Mouse (Mus musculus) forebrain, postnatal 0 days (tissue): Measurements from ENCODE around the gene Nppa. TPM values are rescaled to one million over a fixed set of nuclear protein-coding genes. Genes with fewer than 3 reads are reported as not detected.

Experiments used
- ATAC-seq: fragments of 200-750 bp; cut with Nextera tagmentation; 2 replicates; pipeline ENCODE4 v1.8.0; 2017; ENCODE audit warnings: mild to moderate bottlenecking, moderate library complexity
- DNase-seq: peaks from one replicate; pipeline ENCODE4 v3.0.0-alpha.2; 2015
- H3K27ac ChIP-seq: fragments of 300-500 bp; sonication (generic); 2 replicates; pipeline ENCODE4 v1.5.1; 2014; ENCODE audit warnings: low read depth, mild to moderate bottlenecking, antibody characterized with exemption, low read length, moderate library complexity, mixed read lengths
- H3K27me3 ChIP-seq: fragments of 300-500 bp; sonication (generic); 2 replicates; pipeline ENCODE4 v1.6.1; 2014; ENCODE audit warnings: mild to moderate bottlenecking, low read length, mixed read lengths; ENCODE audit not compliant: insufficient read depth
- H3K36me3 ChIP-seq: fragments of 300-500 bp; sonication (generic); 2 replicates; pipeline ENCODE4 v1.6.1; 2014; ENCODE audit warnings: mild to moderate bottlenecking, moderate library complexity; ENCODE audit not compliant: insufficient read depth
- H3K4me1 ChIP-seq: fragments of 300-500 bp; sonication (generic); 2 replicates; pipeline ENCODE4 v1.6.1; 2014; ENCODE audit warnings: antibody characterized with exemption; ENCODE audit not compliant: insufficient read depth
- H3K4me2 ChIP-seq: fragments of 300-500 bp; sonication (generic); 2 replicates; pipeline ENCODE4 v1.6.1; 2014; ENCODE audit warnings: low read depth, mild to moderate bottlenecking, moderate library complexity
- H3K4me3 ChIP-seq: fragments of 300-500 bp; sonication (generic); 2 replicates; pipeline ENCODE4 v1.5.1; 2014; ENCODE audit warnings: low read depth, low read length, mixed read lengths
- H3K9ac ChIP-seq: fragments of 300-500 bp; sonication (generic); 2 replicates; pipeline ENCODE4 v1.6.1; 2014; ENCODE audit warnings: mild to moderate bottlenecking
- H3K9me3 ChIP-seq: fragments of 300-500 bp; sonication (generic); 2 replicates; pipeline ENCODE4 v1.6.1; 2016; ENCODE audit warnings: low read length
- CTCF ChIP-seq: sonication (generic); IDR thresholded peaks from 2 replicates; pipeline ENCODE4 v1.5.1; 2016; ENCODE audit warnings: antibody characterized with exemption, control low read depth, low read depth
- WGBS: fragments of 180-500 bp; shearing (Covaris S2); extraction: QIAGEN DNeasy Blood & Tissue Kit; methylation state at CpG from one replicate; pipeline ENCODE4 v1.1.7; 2014; 5-methylcytosine and 5-hydroxymethylcytosine counted together
- polyA plus RNA-seq: library from polyadenylated mRNA; unstranded; fragments of >200 nt; fragmentation: Nextera tagmentation; extraction: Ambion mirVana; gene quantifications from 2 replicates; pipeline ENCODE4 v1.2.1, GENCODE M21; 2015
- total RNA-seq: library from RNA; depleted of rRNA; stranded (reverse); fragments of >200 nt; gene quantifications from 2 replicates; pipeline ENCODE4 v1.2.3, GENCODE M21; 2014

The Nppa gene
- total and polyA plus RNA-seq, 2 experiments from 2014 or later = 2.2 TPM; not detected in 1

GRCm38 (mm10) chr4:148033858-148034410 is 33.4 kb downstream of the Nppa start:
- no peak for DNase-seq
- Histone ChIP-seq H3K27ac (no peak overlapping the region), H3K27me3 (no peaks in the 10 kb centered on the region), H3K36me3 (peaks cover 20% of the 10 kb centered on the region), H3K9ac (no peak overlapping the region), H3K4me3 (no peak overlapping the region), H3K4me1 (peaks cover 5% of the 10 kb centered on the region), H3K4me2 (no peak overlapping the region), H3K9me3 (no peaks in the 10 kb centered on the region)
- no peak for ATAC-seq
- WGBS = 67% methylated on average over 7 of the region's 7 CpGs
- TF ChIP-seq CTCF = no peak

GRCm38 (mm10) chr4:148035440-148035839 is 34.9 kb downstream of the Nppa start:
- Histone ChIP-seq H3K4me1 (peaks cover 10% of the 10 kb centered on the region), H3K9ac (no peak overlapping the region), H3K27me3 (no peaks in the 10 kb centered on the region), H3K4me2 (no peak overlapping the region), H3K9me3 (no peaks in the 10 kb centered on the region), H3K36me3 (peaks cover 11% of the 10 kb centered on the region; the same call in 1 of the 2 replicates), H3K4me3 (no peak overlapping the region), H3K27ac (no peak overlapping the region)
- ATAC-seq (no peak), DNase-seq (no peak)
- 92% methylated on average over 3 of the region's 3 CpGs for WGBS
- TF ChIP-seq CTCF = no peak

DNA sequence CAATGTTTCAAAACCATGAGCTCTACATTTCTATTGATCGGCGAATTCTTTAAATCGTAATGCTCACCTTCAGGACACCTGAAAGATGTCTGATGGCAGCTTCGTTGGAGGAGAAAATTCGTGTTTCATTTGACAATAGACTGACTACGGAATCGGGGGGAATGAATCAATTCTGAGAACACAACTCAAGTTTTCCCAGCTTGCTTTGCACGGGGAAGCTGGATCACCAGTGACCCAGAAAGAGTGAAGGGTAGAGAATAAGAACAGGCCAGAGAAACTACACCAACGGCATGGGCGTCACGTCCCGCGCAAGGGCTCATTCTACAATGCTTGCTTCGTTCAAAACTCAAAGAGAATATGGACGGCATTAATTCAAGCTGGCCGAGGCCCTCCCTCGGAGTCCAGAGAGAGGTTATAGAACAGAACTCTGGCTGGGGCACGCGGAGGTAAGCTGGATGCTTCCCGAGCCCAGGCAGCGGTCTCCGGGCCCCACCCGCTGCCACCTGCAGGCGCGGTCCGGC is 37.6 kb downstream of the Nppa start:
- H3K36me3 ChIP-seq = 0 out of 2 replicates have a peak, but pooled peaks cover 6% of the 10 kb centered on the region
- H3K27me3 ChIP-seq = no peaks in the 10 kb centered on the region
- H3K4me3 ChIP-seq = peak overlapping the region; percentile 90
- peak overlapping the region; percentile 92 for H3K27ac ChIP-seq
- H3K9ac ChIP-seq = peak overlapping the region; percentile 94
- H3K9me3 ChIP-seq = no peaks in the 10 kb centered on the region
- WGBS = 5% methylated on average over 26 of the region's 26 CpGs
- TF ChIP-seq CTCF = no peak
- H3K4me2 ChIP-seq = peak overlapping the region; percentile 96
- ATAC-seq (peak; percentile 3; the same call in 1 of the 2 replicates), DNase-seq (no peak)
- peaks cover 20% of the 10 kb centered on the region for H3K4me1 ChIP-seq

DNA sequence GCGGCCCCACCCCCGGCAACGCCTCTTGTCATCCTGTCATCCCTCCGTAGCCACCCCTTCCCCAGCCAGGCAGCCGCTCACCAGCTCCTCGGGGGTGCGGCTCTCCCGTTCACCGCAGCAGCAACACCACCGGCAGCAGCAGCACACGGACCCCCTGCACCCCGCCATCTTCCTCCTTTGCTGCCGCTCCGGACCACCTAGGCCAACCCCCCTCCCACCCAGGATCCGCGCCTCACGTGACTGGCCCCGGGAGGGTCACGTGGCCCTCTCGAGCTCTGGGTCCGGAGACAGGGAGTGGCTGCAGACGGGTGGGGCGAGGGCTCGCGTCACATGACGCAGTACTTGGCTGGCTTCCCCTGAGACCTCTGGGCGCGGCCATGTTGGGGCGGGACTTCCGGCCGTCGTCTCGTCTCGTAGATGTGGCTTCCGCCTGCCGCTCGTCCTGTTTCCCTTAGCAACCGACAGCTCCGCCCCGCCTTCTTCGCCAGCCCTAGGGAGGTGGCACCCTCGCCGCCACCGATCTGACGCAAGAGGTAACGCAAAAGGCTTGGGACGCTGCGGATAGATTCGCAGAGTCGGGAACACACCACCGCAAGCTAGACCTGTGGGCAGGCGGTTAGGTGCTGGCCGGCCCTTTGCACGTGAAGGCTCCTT is 38.2 kb downstream of the Nppa start, which contains the start of the genes Clcn6 and Mthfr:
TSS of gene Clcn6 (minus strand) at position 222 of the 654 bp plus-strand sequence.
TSS of gene Mthfr (plus strand) at position 478 of the 654 bp plus-strand sequence.
- 2% methylated on average over 54 of the region's 54 CpGs for WGBS

GRCm38 (mm10) chr4:148039254-148040028 is 38.9 kb downstream of the Nppa start:
- Histone ChIP-seq H3K27me3 (no peaks in the 10 kb centered on the region), H3K36me3 (peaks cover 8% of the 10 kb centered on the region; the same call in 1 of the 2 replicates), H3K9me3 (no peaks in the 10 kb centered on the region), H3K4me3 (peak overlapping the region; percentile 90), H3K4me1 (peaks cover 20% of the 10 kb centered on the region), H3K27ac (peak overlapping the region; percentile 84), H3K9ac (peak overlapping the region; percentile 62), H3K4me2 (peak overlapping the region; percentile 96)
- peak; percentile 46 for DNase-seq
- peak; percentile 25 for TF ChIP-seq CTCF
- ATAC-seq = peak; percentile 1; the same call in 1 of the 2 replicates
- WGBS = 15% methylated on average over 19 of the region's 19 CpGs

More for the DNA sequence above, 38.2 kb downstream of the Nppa start, which contains the start of the genes Clcn6 and Mthfr:
- H3K27ac ChIP-seq = peak within 1 kb of the TSS; percentile 92
- TF ChIP-seq CTCF = no peak
- peak; percentile 97 for ATAC-seq
- H3K27me3 ChIP-seq = no peaks in the 10 kb centered on the region
- H3K9me3 ChIP-seq = no peaks in the 10 kb centered on the region
- peak within 1 kb of the TSS; percentile 96 for H3K4me2 ChIP-seq
- DNase-seq = peak; percentile 100
- H3K36me3 ChIP-seq = 0 out of 2 replicates have a peak, but pooled peaks cover 6% of the 10 kb centered on the region
- peak within 1 kb of the TSS; percentile 94 for H3K9ac ChIP-seq
- peaks cover 20% of the 10 kb centered on the region for H3K4me1 ChIP-seq
- H3K4me3 ChIP-seq = peak within 1 kb of the TSS; percentile 90

GRCm38 (mm10) chr4:148040029-148040830 is 39.7 kb downstream of the Nppa start:
- H3K27ac ChIP-seq = peak overlapping the region; percentile 54; the same call in 1 of the 2 replicates
- TF ChIP-seq CTCF = no peak
- ATAC-seq = no peak

More at GRCm38 (mm10) chr4:148040029-148040830, 39.7 kb downstream of the Nppa start:
- no peak for DNase-seq
- peak overlapping the region; percentile 96 for H3K4me2 ChIP-seq
- peaks cover 20% of the 10 kb centered on the region for H3K4me1 ChIP-seq
- WGBS = 57% methylated on average over 15 of the region's 15 CpGs
- H3K9ac ChIP-seq = peak overlapping the region; percentile 49; the same call in 1 of the 2 replicates
- no peaks in the 10 kb centered on the region for H3K9me3 ChIP-seq
- H3K36me3 ChIP-seq = peaks cover 9% of the 10 kb centered on the region; the same call in 1 of the 2 replicates
- no peaks in the 10 kb centered on the region for H3K27me3 ChIP-seq
- peak overlapping the region; percentile 27; the same call in 1 of the 2 replicates for H3K4me3 ChIP-seq
